Mouse (Mus musculus) liver, embryonic 16.5 days (tissue): ENCODE results near the gene Zfp978. TPM values are rescaled to one million over a fixed set of nuclear protein-coding genes. Genes with fewer than 3 reads are reported as not detected.
"Not testable (repeated sequence)": the region's sequence is repeated elsewhere in the genome, so short reads cannot be mapped to it uniquely, and the experiment has no call there.

ENCODE experiments used
- ATAC-seq: fragments of 200-750 bp; cut with Nextera tagmentation; 2 replicates; pipeline ENCODE4 v1.8.0; 2017; ENCODE audit warnings: low read depth, mild to moderate bottlenecking, moderate number of reproducible peaks, moderate library complexity
- H3K27ac ChIP-seq: fragments of 300-500 bp; sonication (generic); 2 replicates; pipeline ENCODE4 v1.5.1; 2014; ENCODE audit warnings: mild to moderate bottlenecking, low read length
- H3K27me3 ChIP-seq: fragments of 300-500 bp; sonication (generic); 2 replicates; pipeline ENCODE4 v1.6.1; 2014; ENCODE audit warnings: low read depth, low read length, mixed read lengths; ENCODE audit not compliant: control insufficient read depth, insufficient read depth
- H3K36me3 ChIP-seq: fragments of 300-500 bp; sonication (generic); 2 replicates; pipeline ENCODE4 v1.6.1; 2014; ENCODE audit warnings: mild to moderate bottlenecking; ENCODE audit not compliant: control insufficient read depth, insufficient read depth
- H3K4me1 ChIP-seq: fragments of 300-500 bp; sonication (generic); 2 replicates; pipeline ENCODE4 v1.6.1; 2014; ENCODE audit warnings: low read depth, low read length, mixed read lengths; ENCODE audit not compliant: control insufficient read depth
- H3K4me2 ChIP-seq: fragments of 300-500 bp; sonication (generic); 2 replicates; pipeline ENCODE4 v1.6.1; 2014; ENCODE audit warnings: low read depth, low read length, mixed read lengths
- H3K4me3 ChIP-seq: fragments of 300-500 bp; sonication (generic); 2 replicates; pipeline ENCODE4 v1.5.1; 2014; ENCODE audit warnings: low read depth, mild to moderate bottlenecking, low read length
- H3K9ac ChIP-seq: fragments of 300-500 bp; sonication (generic); 2 replicates; pipeline ENCODE4 v1.6.1; 2014; ENCODE audit warnings: low read depth, low read length
- H3K9me3 ChIP-seq: fragments of 300-500 bp; sonication (generic); replicated peaks from 2 replicates; pipeline ENCODE4 v1.6.1; 2016; ENCODE audit warnings: low read length; ENCODE audit not compliant: control insufficient read depth
- WGBS: fragments of 180-500 bp; shearing (Covaris S2); extraction: QIAGEN DNeasy Blood & Tissue Kit; methylation state at CpG from one replicate; pipeline ENCODE4 v1.1.7; 2014; ENCODE audit not compliant: insufficient replicate concordance; 5-methylcytosine and 5-hydroxymethylcytosine counted together
- polyA plus RNA-seq: library from polyadenylated mRNA; unstranded; fragments of >200 nt; fragmentation: Nextera tagmentation; extraction: Ambion mirVana; gene quantifications from 2 replicates; pipeline ENCODE4 v1.2.1, GENCODE M21; 2015

Zfp978 gene
- polyA plus RNA-seq, 1 experiment from 2014 or later: 0.07 TPM

GRCm38 (mm10) chr4:147418333-147418732 is 57.2 kb downstream of the Zfp978 start:
- H3K27me3 ChIP-seq, ATAC-seq, H3K27ac ChIP-seq, H3K4me3 ChIP-seq, H3K36me3 ChIP-seq, H3K4me1 ChIP-seq, H3K9ac ChIP-seq, H3K4me2 ChIP-seq: not testable (repeated sequence)
- peaks cover 20% of the 10 kb centered on the region for H3K9me3 ChIP-seq
- 44% methylated on average over 7 of the region's 7 CpGs for WGBS

- H3K36me3 ChIP-seq, H3K4me3 ChIP-seq, H3K4me1 ChIP-seq, H3K9ac ChIP-seq, H3K27ac ChIP-seq, ATAC-seq, H3K27me3 ChIP-seq, H3K4me2 ChIP-seq: not testable (repeated sequence)
- 54% methylated on average over 8 of the region's 8 CpGs for WGBS
- H3K9me3 ChIP-seq: peaks cover 20% of the 10 kb centered on the region
These were observed 58.1 kb downstream of the Zfp978 start for GRCm38 (mm10) chr4:147419190-147419589.

GRCm38 (mm10) chr4:147419756-147420590 is 58.9 kb downstream of the Zfp978 start:
- H3K27ac ChIP-seq, H3K9ac ChIP-seq, H3K27me3 ChIP-seq, H3K36me3 ChIP-seq, H3K4me3 ChIP-seq, H3K4me2 ChIP-seq, H3K4me1 ChIP-seq: not testable (repeated sequence)
- WGBS: 66% methylated on average over 5 of the region's 5 CpGs
- ATAC-seq: 0 out of 2 replicates have a peak, but pooled peaks have one; percentile 2
- peaks cover 20% of the 10 kb centered on the region for H3K9me3 ChIP-seq

- Histone ChIP-seq H3K36me3 (no peaks in the 10 kb centered on the region), H3K4me1 (no peaks in the 10 kb centered on the region), H3K27me3 (no peaks in the 10 kb centered on the region), H3K4me3 (no peak overlapping the region), H3K27ac (no peak overlapping the region), H3K9ac (no peak overlapping the region), H3K4me2 (no peak overlapping the region), H3K9me3 (peaks cover 20% of the 10 kb centered on the region)
- no peak for ATAC-seq
- 51% methylated on average over 3 of the region's 3 CpGs for WGBS
These were observed 59.7 kb downstream of the Zfp978 start for GRCm38 (mm10) chr4:147420794-147421193.

- 31% methylated on average over 1 of the region's 1 CpGs for WGBS
These were observed 60.2 kb downstream of the Zfp978 start for GRCm38 (mm10) chr4:147421316-147421715.

GRCm38 (mm10) chr4:147423140-147423539 is 62.0 kb downstream of the Zfp978 start:
- Histone ChIP-seq H3K27me3 (no peaks in the 10 kb centered on the region), H3K27ac (no peak overlapping the region), H3K9ac (no peak overlapping the region), H3K36me3 (no peaks in the 10 kb centered on the region), H3K4me1 (no peaks in the 10 kb centered on the region), H3K4me3 (no peak overlapping the region), H3K4me2 (no peak overlapping the region), H3K9me3 (peaks cover 11% of the 10 kb centered on the region)
- no peak for ATAC-seq
- WGBS: 37% methylated on average over 3 of the region's 3 CpGs

More at GRCm38 (mm10) chr4:147421316-147421715, 60.2 kb downstream of the Zfp978 start:
- peaks cover 20% of the 10 kb centered on the region for H3K9me3 ChIP-seq
- H3K9ac ChIP-seq, H3K27ac ChIP-seq, H3K4me3 ChIP-seq, H3K4me2 ChIP-seq, H3K27me3 ChIP-seq, ATAC-seq, H3K36me3 ChIP-seq, H3K4me1 ChIP-seq: not testable (repeated sequence)

GRCm38 (mm10) chr4:147423641-147424298 is 62.7 kb downstream of the Zfp978 start:
- no peak overlapping the region for H3K4me2 ChIP-seq
- H3K9ac ChIP-seq: no peak overlapping the region
- no peaks in the 10 kb centered on the region for H3K27me3 ChIP-seq
- no peaks in the 10 kb centered on the region for H3K4me1 ChIP-seq
- no peak overlapping the region for H3K4me3 ChIP-seq
- ATAC-seq: no peak
- H3K9me3 ChIP-seq: peaks cover 9% of the 10 kb centered on the region
- 36% methylated on average over 4 of the region's 4 CpGs for WGBS
- H3K27ac ChIP-seq: no peak overlapping the region
- no peaks in the 10 kb centered on the region for H3K36me3 ChIP-seq

- not testable (repeated sequence) for H3K27ac ChIP-seq, H3K27me3 ChIP-seq, H3K4me1 ChIP-seq, H3K36me3 ChIP-seq, H3K9me3 ChIP-seq, ATAC-seq, H3K9ac ChIP-seq, H3K4me3 ChIP-seq, H3K4me2 ChIP-seq
- WGBS: 37% methylated on average over 3 of the region's 3 CpGs
These were observed 63.3 kb downstream of the Zfp978 start for GRCm38 (mm10) chr4:147424404-147424803.
